Mouse (Mus musculus) G1E-ER4 (cell line): ENCODE results near the gene Ngp. TPM values are rescaled to one million over a fixed set of nuclear protein-coding genes. Genes with fewer than 3 reads are reported as not detected.

Source experiments
- GATA1 ChIP-seq: IDR thresholded peaks from one replicate; pipeline ENCODE4 v1.8.0; 2012; ENCODE audit warnings: low read length, inconsistent platforms
- polyA plus RNA-seq: library from polyadenylated mRNA; stranded (reverse); fragments of >175 nt; gene quantifications from 2 replicates; pipeline ENCODE4 v1.2.3, GENCODE M21; 2012

Ngp gene
- polyA plus RNA-seq: not detected in 2 replicates

DNA sequence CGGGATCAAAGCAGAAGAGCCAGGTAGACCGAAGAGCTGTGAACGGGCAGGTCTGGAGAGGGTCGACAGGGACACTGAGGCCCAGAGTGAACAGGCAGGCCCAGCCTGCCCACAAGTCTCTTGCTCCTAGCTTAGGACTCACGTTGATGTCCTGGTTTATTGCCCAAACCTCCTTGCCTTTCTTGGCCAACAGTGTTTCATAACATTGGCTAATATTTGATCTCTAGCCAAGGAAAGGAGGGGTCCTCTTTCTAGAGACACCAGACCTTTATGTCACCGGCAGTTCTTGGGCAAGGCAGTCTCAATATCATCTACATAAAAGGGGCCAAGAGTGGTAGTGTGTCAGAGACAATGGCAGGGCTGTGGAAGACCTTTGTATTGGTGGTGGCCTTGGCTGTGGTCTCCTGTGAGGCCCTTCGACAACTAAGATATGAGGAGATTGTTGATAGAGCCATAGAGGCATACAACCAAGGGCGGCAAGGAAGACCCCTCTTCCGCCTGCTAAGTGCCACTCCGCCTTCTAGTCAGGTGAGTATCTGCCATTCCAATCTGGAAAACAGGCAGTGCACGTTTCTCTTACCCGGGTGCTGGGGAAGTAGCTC, at the start of gene Ngp:
Gene Ngp, plus strand, starts transcription at position 237 of the 602 bp plus-strand sequence.
- no peak for TF ChIP-seq GATA1

DNA sequence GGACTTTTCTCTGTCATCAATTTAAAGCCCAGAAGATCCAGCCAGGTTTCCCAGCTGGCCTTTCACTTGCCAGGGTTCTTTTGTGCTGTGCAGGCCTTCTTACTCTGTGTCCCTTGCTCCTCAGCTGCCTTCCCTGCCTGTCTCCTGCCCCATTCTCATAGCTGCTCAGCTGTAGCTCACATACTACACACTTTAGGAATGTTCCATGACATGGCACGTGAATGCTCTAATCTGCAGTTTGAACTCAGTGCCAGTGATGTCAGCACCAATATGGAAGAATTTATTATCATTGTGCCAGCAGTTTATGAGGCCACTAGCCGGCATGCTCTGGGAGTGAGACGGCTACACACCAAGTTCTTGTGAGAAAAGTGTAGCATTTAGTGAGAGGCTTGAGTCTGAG, 49.7 kb upstream of the Ngp start:
- TF ChIP-seq GATA1: no peak

DNA sequence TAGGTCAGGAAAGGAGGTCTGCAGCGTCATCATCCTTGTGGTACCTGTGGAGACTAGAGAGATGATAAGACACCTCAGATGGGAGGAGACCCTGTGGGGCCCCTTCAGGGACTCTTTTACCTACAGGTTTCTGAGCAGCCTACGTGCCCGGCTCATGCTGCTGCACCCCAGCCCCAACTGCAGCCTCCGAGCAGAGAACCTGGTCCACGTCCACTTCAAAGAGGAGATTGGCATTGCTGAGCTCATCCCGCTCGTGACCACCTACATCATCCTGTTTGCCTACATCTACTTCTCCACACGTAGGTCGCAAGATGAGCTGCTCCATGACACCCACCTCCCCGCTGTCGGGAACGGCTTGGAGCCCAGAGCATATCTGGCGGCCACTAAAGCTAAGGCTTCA, 45.7 kb upstream of the Ngp start:
- no peak for TF ChIP-seq GATA1

DNA sequence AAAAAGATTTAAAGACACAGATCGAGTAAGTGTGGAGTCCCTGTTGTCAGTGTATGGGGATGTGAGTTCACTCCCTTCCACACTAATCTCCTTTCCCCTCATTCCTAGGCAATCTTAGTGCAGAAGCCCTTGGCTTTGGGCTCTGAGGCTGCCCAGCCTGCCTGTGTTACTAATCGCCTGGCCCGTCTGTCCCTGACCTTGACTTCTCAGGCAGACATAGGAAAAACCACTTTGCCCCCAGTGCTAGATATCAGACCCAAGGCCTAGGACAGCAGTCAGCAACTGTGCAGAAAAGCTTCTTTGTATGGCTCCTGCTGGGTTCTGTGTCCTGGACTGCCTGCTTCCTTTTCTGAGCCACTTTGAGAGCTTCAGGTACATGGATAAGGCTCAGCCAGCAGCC, 43.9 kb upstream of the Ngp start:
- TF ChIP-seq GATA1: no peak

DNA sequence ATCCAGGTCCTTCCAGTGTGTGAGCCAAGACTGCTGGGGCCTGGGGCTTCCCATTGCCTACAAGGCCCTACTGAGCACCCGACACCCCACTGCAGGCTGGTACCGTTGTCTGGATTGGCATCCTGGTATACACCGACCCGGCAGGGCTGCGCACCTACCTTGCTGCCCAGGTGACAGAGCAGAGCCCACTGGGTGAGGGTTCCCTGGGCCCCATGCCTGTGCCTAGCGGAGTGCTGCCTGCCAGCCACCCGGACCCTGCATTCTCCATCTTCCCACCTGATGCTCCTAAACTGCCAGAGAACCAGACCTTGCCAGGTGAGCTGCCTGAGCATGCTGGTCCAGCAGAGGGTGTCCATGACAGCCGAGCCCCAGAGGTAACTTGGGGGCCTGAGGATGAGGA, 40.2 kb upstream of the Ngp start:
- TF ChIP-seq GATA1: no peak

DNA sequence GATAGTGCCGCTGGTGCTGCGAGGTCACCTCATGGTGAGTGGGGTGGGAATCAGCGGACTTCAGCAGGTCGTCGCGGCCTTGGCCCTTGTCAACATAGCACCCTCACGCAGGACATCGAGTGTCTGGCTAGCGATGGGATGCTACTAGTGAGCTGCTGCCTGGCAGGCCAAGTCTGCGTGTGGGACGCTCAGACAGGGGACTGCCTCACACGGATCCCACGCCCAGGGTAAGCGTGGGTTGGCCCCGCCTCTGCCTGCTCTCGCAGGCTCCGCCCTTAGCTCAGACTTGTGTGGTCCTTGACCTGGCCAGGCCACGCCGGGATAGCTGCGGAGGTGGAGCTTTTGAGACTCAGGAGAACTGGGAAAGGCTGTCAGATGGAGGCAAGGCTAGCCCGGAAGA, 38.9 kb upstream of the Ngp start:
- no peak for TF ChIP-seq GATA1

DNA sequence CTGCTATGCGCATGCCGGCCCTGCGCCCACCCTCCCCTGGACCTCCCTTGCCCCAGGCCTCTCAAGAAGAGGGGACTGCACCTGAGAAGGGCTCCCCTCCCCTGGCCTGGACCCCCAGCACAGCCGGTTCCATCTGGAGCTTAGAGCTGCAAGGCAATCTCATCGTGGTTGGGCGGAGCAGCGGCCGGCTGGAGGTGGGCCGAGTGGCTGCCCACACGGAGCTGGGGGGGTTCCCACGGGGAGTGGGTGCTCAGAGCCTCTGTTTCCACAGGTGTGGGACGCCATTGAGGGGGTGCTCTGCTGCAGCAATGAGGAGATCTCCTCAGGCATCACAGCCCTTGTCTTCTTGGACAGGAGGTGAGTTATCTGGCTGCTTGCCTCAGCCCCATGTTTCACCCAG, 38.3 kb upstream of the Ngp start:
- TF ChIP-seq GATA1: no peak

DNA sequence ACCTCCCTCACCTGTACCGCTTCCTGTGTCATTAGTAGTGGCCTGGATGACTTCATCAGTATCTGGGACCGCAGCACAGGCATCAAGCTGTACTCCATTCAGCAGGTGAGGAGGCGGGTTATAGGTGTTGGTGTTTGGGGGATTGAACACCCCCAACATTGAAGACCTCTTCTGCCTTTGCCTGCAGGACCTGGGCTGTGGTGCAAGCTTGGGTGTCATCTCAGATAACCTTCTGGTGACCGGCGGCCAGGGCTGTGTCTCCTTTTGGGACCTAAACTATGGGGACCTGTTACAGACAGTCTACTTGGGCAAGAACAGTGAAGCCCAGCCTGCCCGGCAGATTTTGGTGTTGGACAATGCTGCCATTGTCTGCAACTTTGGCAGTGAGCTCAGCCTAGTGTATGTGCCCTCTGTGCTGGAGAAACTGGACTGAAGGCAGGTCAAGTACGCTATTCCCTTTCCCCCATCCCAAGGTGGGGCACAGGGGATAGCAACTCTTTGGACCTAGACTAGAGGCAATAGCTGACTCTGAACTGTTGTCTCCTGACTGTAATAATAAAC, 35.1 kb upstream of the Ngp start:
- no peak for TF ChIP-seq GATA1

DNA sequence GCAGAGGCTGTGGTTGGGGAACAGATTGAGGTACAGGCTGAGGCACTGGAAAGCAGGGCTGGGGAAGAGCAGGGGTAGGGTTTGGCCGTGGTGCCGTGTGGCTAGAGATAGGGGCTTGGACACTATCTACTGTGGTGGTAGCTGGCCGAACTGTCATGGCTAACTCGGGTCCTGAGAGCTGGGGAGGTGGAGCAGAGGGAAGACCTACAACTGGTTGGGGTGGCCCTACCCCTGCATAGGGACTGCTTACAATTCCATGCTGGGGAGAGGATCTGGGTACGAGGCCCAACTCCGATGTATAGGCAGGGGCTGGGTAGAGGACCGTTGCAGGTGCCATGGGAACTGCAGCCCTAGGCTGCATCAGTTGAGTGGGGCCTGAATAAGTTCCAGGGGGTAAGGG, 31.5 kb upstream of the Ngp start:
- TF ChIP-seq GATA1: no peak

DNA sequence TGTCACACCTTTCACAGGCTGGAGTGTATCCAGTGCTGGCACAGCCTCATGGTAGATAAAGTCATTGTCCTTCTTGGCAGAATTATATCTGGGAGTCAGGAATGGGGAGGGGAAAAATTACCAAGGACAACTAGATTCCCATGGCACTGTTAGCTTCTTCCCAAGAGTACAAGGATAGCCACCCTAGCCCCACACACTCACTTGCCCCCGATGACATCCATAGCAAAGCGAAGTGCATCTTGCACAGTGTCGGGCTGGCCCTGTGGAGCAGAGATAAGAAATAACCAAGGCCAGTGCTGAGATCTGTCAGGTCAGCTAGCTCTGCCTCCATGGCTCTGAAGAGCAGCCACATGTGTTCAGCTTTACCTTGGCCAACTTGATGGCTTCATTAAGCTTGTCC, 28.7 kb upstream of the Ngp start:
- no peak for TF ChIP-seq GATA1

DNA sequence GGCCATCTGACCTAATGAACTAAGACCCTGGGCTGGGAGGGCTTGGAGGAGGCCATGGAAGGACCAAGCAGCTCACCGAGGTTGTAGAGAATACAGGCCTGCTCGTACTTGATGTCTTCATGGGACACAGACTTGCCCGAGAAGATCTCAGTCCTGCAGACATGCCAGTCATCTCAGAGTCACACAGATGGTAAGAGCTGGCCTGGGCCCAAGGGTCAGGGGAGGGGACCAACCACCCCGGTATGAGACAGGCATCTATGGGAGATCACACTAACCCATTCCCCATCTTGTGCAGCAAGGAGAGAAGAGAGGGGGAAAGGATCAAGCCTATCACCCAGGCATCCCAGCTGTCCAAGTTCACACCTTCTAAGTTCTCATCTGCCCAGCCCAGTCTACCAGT, 26.3 kb upstream of the Ngp start:
- no peak for TF ChIP-seq GATA1

DNA sequence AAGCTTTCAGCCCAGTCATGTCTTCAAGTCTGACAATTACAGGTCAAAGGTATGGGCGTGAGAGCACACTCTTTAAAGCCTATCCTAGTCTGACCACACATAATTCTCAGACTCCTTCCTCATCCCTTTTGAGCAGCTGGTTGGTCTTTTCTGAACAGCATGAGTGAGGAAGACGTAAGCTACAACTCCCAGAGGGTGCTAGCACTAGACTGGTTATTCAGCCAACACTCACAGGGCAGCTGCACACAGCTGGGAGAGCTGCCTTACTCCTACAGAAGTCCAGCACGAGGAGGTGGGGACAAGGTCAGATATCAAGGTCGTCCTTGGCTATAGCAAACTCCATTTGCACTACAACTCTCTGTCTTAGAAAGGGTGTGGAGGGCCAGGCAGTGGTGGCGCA, 18.9 kb upstream of the Ngp start:
- no peak for TF ChIP-seq GATA1

DNA sequence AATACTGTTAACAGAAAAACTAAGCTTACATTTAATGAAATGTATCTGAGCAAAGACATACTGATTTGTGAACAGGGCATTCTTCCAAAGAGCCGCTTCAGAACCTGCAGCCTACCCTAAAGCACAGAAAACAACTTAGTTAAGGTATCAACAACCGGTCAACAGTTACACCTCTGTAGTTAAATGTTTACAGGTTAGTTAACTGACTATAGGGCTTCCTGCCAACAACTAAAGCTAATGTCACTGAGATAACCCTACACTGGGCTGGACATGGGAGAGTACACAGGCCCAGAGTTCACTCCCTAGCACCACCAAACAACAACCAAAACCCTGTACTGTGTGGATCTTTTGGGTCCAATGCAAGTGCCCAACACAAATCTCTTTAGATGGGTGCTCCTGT, 16.8 kb upstream of the Ngp start:
- no peak for TF ChIP-seq GATA1

DNA sequence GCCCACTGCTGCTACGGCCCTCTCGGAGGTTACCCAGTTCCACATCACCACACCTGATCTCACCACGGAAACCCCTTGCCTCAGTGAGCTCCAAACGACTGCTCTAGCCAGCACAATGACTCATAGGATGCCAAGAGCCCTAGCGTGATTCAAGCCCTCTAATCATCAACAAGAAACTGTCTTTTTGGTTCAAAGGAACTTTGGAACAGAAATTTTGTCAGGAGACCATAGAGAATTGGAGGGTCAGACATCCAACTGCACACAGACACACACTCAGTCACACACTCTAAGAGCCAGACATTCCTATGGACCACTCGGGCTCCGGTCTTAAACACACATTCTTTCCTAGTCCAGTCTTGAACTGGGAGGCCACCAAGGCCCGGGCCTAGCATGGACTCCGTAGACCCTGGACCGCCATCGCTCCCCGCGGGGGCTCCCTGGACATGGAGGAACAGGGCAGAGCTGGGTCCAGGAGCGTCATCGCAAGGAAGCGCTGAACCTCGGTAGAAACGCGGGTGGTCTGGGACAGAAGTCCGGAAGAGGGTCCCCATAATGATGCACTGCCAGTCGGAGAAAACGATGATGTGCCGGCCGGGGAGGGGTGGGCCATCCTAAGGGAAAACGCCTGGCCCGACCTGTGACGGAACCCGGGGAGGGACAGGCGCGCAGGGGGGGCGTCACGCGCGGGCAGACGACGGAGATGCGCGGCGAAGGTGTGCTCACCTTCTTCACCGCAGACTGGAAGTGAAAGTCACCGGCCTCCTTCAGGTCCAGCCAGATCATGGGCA, 12.0 kb upstream of the Ngp start:
- TF ChIP-seq GATA1: no peak

DNA sequence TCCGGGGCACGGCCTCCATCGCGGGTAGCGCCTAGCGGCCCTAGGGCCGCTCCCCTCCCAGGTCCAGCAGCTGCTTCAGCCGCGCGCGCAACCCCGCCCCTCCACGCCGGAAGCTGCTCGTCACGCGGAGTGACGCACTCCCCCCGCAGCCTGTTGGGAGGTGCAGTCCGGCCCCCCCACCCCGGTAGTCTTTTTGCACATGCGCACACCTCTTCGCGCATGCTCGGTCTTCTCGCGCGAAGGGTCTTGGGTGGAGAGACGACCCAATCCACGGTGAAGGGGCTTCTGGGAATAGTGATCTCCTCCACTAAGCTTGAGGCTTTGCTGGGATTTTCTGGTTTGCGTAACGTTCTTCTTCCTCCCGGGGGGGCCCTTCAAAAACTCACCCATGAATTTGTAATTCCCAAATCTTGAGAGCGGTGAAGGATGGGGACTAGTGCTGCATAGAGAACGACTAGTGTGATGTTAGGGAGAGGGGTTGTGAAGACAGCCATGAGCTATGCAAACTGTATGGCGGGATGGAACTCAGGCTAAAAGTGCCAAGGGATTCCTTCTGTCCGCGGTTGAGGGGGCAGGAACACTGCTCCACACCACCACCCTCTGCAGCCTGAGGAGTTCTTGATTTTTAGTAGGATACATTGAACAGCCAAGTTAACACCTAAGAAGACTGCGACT, 11.3 kb upstream of the Ngp start, which contains the start of gene Ptpn23:
Gene Ptpn23, minus strand, starts transcription at position 115 of the 675 bp plus-strand sequence.
- TF ChIP-seq GATA1: no peak
